Mouse (Mus musculus) heart, postnatal 0 days (tissue): ENCODE measurements around the gene Cdh13.

Source experiments
- CTCF ChIP-seq: IDR thresholded peaks from 2 replicates; pipeline ENCODE4 v1.5.1; 2016; ENCODE audit warnings: antibody characterized with exemption, control low read depth, low read depth
- EP300 ChIP-seq: IDR thresholded peaks from 2 replicates; pipeline ENCODE4 v1.6.1; 2016; ENCODE audit warnings: antibody characterized with exemption, low read depth

DNA sequence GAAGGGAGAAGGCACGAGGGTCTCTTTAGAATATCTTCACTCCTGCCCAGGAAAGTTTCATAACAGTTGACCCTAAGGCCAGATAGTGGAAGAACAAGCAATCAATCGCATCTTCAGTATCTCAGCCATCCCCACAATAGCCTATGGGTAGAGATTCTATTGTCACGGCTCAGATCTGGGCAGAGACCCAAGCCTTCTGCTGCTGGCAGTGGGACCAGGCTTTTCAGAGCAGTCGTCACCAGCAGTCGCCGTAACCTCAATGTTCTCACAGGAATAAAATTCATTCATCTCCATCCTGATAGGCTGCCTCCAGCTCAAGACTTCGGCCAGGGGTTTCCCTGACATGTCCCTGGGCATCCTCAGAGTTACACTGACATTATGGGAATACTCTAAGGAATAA is 751.6 kb downstream of the Cdh13 start:
- TF ChIP-seq CTCF = no peak
- no peak for TF ChIP-seq EP300
